Mouse (Mus musculus) liver, embryonic 14 days (tissue): ENCODE measurements around the gene Ltv1. TPM values are rescaled to one million over a fixed set of nuclear protein-coding genes. Genes with fewer than 3 reads are reported as not detected.

ENCODE experiments used
- polyA plus RNA-seq: library from polyadenylated mRNA; depleted of rRNA; stranded (reverse); fragments of >200 nt; gene quantifications from 2 replicates; pipeline ENCODE4 v1.2.3, GENCODE M21; 2012; rRNA removed

Gene Ltv1
- polyA plus RNA-seq, result 17.7 and 21.3 TPM in 2 replicates

GRCm38 (mm10) chr10:13192731-13193351, at the start of gene Ltv1:
Gene Ltv1 (minus strand): TSS chr10:13193168.

GRCm38 (mm10) chr10:13177973-13178624, 14.9 kb downstream of the Ltv1 start, which contains the start of gene Zc2hc1b:
Gene Zc2hc1b (minus strand): TSS chr10:13178023.

Other genes starting within 250 kb of the Ltv1 start
- gene Stx11, start 228.9 kb downstream of the Ltv1 start, polyA plus RNA-seq, result 5.5 and 6.3 TPM in 2 replicates
- gene Sf3b5, start 187.8 kb downstream of the Ltv1 start, polyA plus RNA-seq, result 19.0 and 20.7 TPM in 2 replicates
- gene Plagl1, start 132.7 kb downstream of the Ltv1 start, polyA plus RNA-seq, result 42.9 and 43.1 TPM in 2 replicates
- gene Zc2hc1b, start 15.1 kb downstream of the Ltv1 start, polyA plus RNA-seq, result not detected in 2 replicates